Mouse (Mus musculus): ENCODE measurements at regions not wholly inside any gene's neighbourhood (a gene's known extent, or its start where the extent isn't known, plus 50 kb on each side); places are given as distances from the start of the nearest gene placed in this dataset.

DNA sequence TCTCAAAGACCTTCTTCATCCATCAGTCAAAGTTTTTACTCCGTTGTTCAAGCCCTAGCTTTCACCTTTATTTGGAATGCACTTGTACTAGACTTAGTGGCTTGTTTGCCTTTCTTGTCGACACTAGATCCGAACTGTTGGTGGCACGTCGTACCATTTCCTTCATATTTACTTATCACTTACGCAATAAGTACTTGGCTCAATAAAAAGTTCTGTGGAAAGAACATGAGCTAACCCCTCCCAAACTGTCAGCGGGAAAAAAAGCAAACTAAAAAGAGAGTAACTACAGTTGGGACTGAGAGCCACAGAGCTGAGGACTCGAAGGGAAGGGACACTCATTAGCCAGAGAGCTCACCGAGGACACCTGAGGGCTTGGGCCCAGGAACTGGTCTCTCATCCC lies 202.8 kb downstream of the Gm19410 start:
- Histone ChIP-seq H3K9ac (no peak overlapping the region), H3K27me3 (no peaks in the 10 kb centered on the region), H3K27ac (no peak overlapping the region), H3K36me3 (no peaks in the 10 kb centered on the region), H3K4me2 (replicated peaks) (no peak overlapping the region), H3K4me3 (no peak overlapping the region), H3K4me1 (0 out of 2 replicates have a peak, but pooled peaks cover 3% of the 10 kb centered on the region), H3K9me3 (no peaks in the 10 kb centered on the region)
- ATAC-seq (ENCODE audit: insufficient number of reproducible peaks, insufficient read depth, low FRiP score, low TSS enrichment), result no peak
- 86% methylated on average over 9 of the region's 9 CpGs for WGBS

DNA sequence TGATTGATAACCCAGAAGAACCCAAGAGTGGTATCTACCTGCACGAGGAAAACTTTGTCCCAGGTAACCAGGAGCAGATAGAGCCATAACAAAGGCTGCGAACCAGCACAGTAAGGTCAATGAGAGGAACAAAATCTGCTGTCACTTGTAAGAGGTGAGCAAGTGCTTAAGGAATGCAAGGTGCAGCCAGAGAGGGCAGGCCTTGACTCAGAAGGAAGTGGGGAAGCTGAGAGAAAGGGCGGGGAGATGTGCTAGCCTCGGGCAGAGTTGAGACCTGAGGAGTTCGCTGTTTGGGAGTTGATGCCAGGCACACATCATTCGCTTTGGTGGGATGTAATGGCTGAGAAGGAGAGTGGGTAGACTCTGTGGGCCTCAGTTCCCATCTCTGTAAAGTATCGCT lies 205.5 kb downstream of the Gm19410 start:
- WGBS, result 81% methylated on average over 7 of the region's 7 CpGs
- Histone ChIP-seq H3K27ac (no peak overlapping the region), H3K9ac (no peak overlapping the region), H3K9me3 (no peaks in the 10 kb centered on the region), H3K4me1 (no peaks in the 10 kb centered on the region), H3K27me3 (no peaks in the 10 kb centered on the region), H3K36me3 (no peaks in the 10 kb centered on the region), H3K4me2 (replicated peaks) (no peak overlapping the region), H3K4me3 (no peak overlapping the region)
- ATAC-seq (ENCODE audit: insufficient number of reproducible peaks, insufficient read depth, low FRiP score, low TSS enrichment), result no peak

DNA sequence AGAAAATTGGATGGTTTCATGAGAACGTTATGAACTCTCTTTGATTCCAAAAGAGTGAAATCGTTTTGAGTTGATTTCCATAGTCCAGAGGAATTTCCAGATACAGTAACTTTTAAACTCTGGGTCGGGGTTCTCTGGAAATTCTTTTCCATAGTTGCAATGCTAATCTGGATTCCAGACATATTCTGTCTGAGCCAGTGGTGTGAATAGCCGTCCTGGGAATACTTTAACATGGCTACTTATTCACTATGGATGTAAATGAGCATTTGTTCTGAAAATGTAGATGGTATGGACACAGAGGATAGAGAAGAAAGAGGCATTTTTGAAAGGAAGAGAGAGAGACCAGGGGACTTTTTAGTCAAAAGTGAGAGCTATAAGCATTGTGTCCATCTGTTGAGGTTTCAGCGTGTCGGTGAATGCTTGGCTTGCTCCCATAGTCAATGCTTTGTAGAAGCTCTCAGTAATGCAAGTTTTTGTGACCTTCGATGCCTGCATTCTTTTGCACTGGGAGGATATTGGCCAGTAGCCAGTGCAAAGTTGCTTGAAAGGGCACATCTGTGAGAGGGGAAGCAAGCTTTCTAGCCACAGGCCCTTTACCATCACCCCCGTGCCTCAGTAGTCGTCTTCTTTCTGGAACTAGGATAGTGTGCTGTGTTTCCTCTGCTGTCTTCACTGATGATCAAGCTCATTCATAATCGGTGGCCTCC lies 208.9 kb downstream of the Gm19410 start:
- no peak overlapping the region for H3K4me3 ChIP-seq
- H3K4me1 ChIP-seq, result no peaks in the 10 kb centered on the region
- H3K9me3 ChIP-seq, result no peaks in the 10 kb centered on the region
- no peaks in the 10 kb centered on the region for H3K27me3 ChIP-seq
- H3K4me2 ChIP-seq (replicated peaks), result no peak overlapping the region
- H3K9ac ChIP-seq, result no peak overlapping the region
- 75% methylated on average over 10 of the region's 10 CpGs for WGBS
- no peak for ATAC-seq (ENCODE audit: insufficient number of reproducible peaks, insufficient read depth, low FRiP score, low TSS enrichment)
- no peak overlapping the region for H3K27ac ChIP-seq
- H3K36me3 ChIP-seq, result no peaks in the 10 kb centered on the region

DNA sequence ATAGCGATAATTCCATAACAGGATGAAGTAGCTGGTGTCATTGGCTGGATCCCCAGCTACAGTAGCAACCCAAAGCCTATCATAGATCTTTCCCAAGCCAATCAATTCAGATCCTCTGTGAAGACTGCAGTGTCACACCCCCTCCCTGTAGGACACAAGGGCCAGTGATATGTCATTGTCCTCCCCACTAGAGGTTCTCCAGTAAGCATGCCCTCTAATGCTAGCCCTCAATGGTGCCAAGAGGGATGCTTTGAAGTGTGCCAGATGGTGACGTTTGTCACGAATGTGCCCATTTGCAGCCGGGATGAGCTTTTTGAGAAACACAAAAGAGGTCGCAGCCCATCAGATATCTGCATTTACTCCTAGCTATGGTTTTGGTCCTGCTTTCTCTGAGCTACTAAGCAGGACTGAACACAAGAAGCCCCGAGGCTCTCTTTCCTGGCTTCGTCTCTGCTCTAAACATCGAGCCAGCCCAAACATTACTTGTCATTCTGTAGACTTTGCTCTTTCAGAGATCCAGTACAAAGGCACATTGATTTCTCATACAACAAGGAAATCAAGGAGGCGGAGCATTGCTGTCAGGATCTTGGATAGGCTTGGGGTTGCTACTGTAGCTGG lies 214.2 kb downstream of the Gm19410 start:
- H3K36me3 ChIP-seq, result no peaks in the 10 kb centered on the region
- WGBS, result 78% methylated on average over 9 of the region's 9 CpGs
- ATAC-seq (ENCODE audit: insufficient number of reproducible peaks, insufficient read depth, low FRiP score, low TSS enrichment), result no peak

DNA sequence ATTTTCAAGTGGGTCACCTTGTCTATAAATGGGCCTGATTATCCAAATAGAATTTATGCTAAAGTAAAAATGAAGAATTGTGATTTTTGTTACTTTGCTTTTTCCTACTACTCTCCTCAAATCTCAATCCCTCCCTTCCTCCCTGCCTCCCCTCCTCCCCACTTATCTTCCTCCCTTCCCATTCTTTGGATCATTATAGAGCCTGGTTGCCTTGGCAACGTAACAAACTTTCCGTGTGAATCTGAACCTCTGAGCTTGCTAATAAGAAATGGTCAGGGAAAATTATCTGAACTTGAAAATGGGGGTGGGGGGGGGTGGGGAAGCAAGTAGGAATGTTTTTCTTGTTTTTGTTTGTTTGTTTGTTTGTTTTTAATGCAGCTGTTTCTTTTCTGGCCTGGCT lies 217.5 kb downstream of the Gm19410 start:
- Histone ChIP-seq H3K4me2 (replicated peaks) (no peak overlapping the region), H3K27me3 (no peaks in the 10 kb centered on the region), H3K9ac (no peak overlapping the region), H3K27ac (no peak overlapping the region), H3K4me1 (no peaks in the 10 kb centered on the region), H3K9me3 (no peaks in the 10 kb centered on the region), H3K4me3 (no peak overlapping the region), H3K36me3 (no peaks in the 10 kb centered on the region)
- 69% methylated on average over 2 of the region's 2 CpGs for WGBS
- ATAC-seq (ENCODE audit: insufficient number of reproducible peaks, insufficient read depth, low FRiP score, low TSS enrichment), result no peak

More for the DNA sequence above, 214.2 kb downstream of the Gm19410 start:
- H3K4me3 ChIP-seq, result no peak overlapping the region
- H3K9me3 ChIP-seq, result no peaks in the 10 kb centered on the region
- no peaks in the 10 kb centered on the region for H3K27me3 ChIP-seq
- H3K9ac ChIP-seq, result no peak overlapping the region
- H3K27ac ChIP-seq, result no peak overlapping the region
- H3K4me1 ChIP-seq, result no peaks in the 10 kb centered on the region
- no peak overlapping the region for H3K4me2 ChIP-seq (replicated peaks)

DNA sequence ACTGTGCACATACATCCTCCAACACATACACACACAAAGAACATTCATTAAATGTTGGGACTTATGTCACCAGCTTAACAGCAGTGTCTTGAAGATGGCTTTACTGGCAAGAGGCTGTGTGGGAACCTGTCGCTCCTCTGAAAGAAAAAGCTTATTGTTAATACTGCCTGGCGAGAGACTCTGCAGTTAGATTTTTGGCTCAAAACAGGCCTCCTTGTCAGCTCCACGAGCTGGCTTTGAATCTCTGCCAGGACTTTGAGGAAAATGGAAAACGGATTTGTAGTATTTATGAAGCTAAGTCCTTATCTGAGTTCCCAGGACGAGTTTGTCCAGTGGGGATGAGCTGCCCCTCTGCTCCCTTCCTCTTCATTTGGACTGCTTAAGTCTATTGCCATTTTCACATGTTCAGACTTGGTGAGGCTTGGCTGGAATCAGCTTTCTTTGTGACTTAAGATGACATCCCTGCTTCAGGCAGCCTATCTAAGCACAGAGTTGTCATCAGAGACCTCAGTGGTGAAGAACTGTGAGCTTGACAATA lies 219.6 kb downstream of the Gm19410 start:
- WGBS, result 55% methylated on average over 5 of the region's 5 CpGs
- H3K4me1 ChIP-seq, result no peaks in the 10 kb centered on the region
- no peak overlapping the region for H3K27ac ChIP-seq
- no peak for ATAC-seq (ENCODE audit: insufficient number of reproducible peaks, insufficient read depth, low FRiP score, low TSS enrichment)
- no peaks in the 10 kb centered on the region for H3K36me3 ChIP-seq
- H3K4me2 ChIP-seq (replicated peaks), result no peak overlapping the region
- no peaks in the 10 kb centered on the region for H3K27me3 ChIP-seq
- H3K9me3 ChIP-seq, result no peaks in the 10 kb centered on the region
- H3K9ac ChIP-seq, result no peak overlapping the region
- no peak overlapping the region for H3K4me3 ChIP-seq

DNA sequence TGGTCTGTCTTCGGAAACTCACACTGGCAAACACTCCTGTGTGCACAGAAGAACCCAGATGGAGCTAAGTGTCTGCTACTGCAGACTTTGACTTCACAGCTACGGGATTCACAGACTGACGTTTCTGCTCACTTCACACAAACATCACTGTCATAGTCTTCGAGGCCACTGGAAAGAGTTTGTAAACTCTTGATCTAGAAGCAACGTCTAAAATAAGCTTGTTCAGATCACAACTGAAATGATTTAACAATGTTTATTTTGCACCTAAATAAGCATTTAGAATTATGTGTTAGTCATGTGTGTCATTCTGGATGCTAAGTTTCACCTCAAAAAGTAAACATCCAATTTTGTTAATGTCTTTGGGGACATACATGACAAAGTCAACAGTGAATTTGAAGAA lies 221.7 kb downstream of the Gm19410 start:
- H3K36me3 ChIP-seq, result no peaks in the 10 kb centered on the region
- H3K9me3 ChIP-seq, result no peaks in the 10 kb centered on the region
- no peak overlapping the region for H3K4me2 ChIP-seq (replicated peaks)
- 75% methylated on average over 5 of the region's 5 CpGs for WGBS
- no peak overlapping the region for H3K27ac ChIP-seq
- no peak for ATAC-seq (ENCODE audit: insufficient number of reproducible peaks, insufficient read depth, low FRiP score, low TSS enrichment)
- no peak overlapping the region for H3K4me3 ChIP-seq
- no peaks in the 10 kb centered on the region for H3K4me1 ChIP-seq
- no peak overlapping the region for H3K9ac ChIP-seq
- no peaks in the 10 kb centered on the region for H3K27me3 ChIP-seq

DNA sequence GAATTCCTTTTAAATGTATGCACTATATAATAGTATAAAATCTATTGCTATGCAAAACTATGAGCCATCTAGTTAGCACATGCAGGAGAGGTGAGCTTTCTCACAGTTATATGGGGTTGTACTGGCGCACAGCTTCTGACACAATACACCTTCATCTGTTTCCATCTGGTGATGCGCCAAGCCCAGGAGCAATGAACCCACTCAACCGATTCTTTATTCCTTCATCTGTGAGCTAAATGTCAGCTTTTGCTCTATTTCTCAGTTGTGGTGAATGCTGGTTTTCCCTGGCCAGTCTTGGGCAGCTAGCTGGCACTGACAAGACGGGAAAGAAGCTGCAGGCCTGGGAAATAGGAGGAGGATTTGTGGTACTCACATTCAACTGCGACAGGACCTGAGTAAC lies 225.4 kb downstream of the Gm19410 start:
- Histone ChIP-seq H3K27ac (no peak overlapping the region), H3K4me3 (no peak overlapping the region), H3K36me3 (no peaks in the 10 kb centered on the region), H3K9ac (no peak overlapping the region), H3K4me2 (replicated peaks) (no peak overlapping the region), H3K27me3 (no peaks in the 10 kb centered on the region), H3K9me3 (no peaks in the 10 kb centered on the region), H3K4me1 (no peaks in the 10 kb centered on the region)
- no peak for ATAC-seq (ENCODE audit: insufficient number of reproducible peaks, insufficient read depth, low FRiP score, low TSS enrichment)
- 87% methylated on average over 5 of the region's 5 CpGs for whole genome bisulfite sequencing

DNA sequence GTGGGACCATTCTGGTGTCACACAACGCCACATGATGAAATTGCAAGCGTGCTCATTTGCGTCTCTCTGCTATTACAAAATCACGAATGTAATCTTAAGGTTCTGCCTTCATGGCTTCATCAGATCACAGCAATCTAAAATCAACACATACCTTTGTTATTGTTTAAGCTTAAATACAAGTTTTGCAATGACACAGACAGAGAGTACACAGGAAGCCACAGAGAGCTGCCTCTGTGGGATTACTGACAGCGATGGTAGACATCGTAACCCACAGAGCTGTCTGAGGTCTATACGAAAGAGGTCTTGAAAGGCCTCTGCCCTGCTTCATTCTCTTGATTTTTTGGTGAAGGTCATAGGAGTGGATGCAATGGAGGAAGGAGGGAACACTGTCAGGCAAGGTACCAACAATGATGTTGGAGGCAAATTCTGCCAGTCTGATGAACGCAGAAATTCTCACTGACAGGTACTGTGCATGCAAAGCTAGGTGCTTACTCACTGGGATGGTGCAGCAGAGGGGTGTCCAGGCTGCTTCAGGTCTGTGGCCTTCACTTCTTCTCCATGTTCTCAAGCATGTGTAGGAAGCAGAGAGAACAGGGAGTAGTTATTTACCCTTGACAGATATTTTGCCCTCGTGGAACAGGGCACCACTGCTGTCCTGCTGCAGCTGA lies 226.5 kb downstream of the Gm19410 start:
- Histone ChIP-seq H3K9me3 (no peaks in the 10 kb centered on the region), H3K36me3 (no peaks in the 10 kb centered on the region), H3K4me2 (replicated peaks) (no peak overlapping the region), H3K27me3 (no peaks in the 10 kb centered on the region), H3K9ac (no peak overlapping the region), H3K27ac (no peak overlapping the region), H3K4me3 (no peak overlapping the region), H3K4me1 (no peaks in the 10 kb centered on the region)
- ATAC-seq (ENCODE audit: insufficient number of reproducible peaks, insufficient read depth, low FRiP score, low TSS enrichment), result no peak
- 85% methylated on average over 9 of the region's 9 CpGs for WGBS

DNA sequence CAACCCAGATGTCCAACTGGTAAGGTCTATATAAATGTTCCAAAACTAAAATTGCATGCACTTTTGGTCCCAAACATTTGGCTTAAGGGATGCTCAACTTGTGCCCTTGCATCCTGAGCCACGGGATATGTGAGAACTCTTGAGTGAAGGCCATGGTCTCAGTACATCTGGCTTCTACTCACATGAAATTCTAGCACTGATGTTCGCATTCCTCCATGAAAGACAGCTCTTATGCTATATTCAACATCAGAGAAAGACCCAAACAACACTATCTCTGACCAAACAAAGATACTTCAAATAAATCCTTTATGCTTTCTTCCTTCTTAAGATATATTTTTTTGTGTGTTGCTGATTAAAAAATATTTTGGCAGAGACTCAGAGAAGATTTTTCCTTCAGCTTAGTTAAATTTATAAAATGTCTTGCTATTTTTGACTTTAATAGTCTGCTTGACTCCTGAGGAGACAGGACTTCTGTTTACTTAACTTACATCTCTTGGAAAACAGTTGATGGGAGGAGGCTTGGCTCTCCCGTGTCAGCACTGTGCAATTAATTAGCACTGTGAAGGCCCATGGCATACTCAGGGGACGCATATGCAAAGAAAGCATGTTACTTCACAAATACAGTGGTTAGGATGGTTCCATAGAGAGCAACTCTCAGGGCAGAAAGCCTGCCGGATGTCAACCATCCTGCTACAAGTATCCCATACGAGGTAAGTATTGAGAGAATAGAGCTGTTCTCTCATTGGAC lies 230.9 kb downstream of the Gm19410 start:
- Histone ChIP-seq H3K4me2 (replicated peaks) (no peak overlapping the region), H3K9ac (no peak overlapping the region), H3K27ac (no peak overlapping the region), H3K9me3 (no peaks in the 10 kb centered on the region), H3K36me3 (no peaks in the 10 kb centered on the region), H3K27me3 (no peaks in the 10 kb centered on the region), H3K4me3 (no peak overlapping the region), H3K4me1 (no peaks in the 10 kb centered on the region)
- ATAC-seq (ENCODE audit: insufficient number of reproducible peaks, insufficient read depth, low FRiP score, low TSS enrichment), result no peak
- WGBS, result 66% methylated on average over 6 of the region's 6 CpGs

DNA sequence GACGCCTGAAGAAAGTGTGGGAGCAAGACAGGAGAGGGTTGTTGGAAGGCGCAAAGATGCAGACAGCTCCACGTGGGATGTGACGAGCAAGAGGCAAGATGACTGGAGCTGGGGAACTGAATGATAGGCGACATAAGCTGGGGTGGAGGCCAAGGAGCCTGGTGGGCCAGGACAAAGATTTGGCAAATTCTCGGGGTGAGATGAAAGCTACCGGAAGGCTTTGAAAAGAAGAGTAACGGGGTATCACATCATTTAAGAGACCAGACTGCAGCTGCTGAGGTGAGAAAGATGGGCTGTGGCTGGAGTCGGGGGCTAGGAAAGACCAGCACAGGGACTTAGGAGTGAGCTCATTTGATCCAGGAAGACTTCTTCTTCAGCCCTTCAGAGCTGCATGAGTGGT lies 234.0 kb downstream of the Gm19410 start:
- WGBS, result 90% methylated on average over 9 of the region's 9 CpGs
- Histone ChIP-seq H3K27ac (no peak overlapping the region), H3K4me1 (no peaks in the 10 kb centered on the region), H3K27me3 (no peaks in the 10 kb centered on the region), H3K4me2 (replicated peaks) (no peak overlapping the region), H3K36me3 (no peaks in the 10 kb centered on the region), H3K9ac (no peak overlapping the region), H3K4me3 (no peak overlapping the region), H3K9me3 (no peaks in the 10 kb centered on the region)
- no peak for ATAC-seq (ENCODE audit: insufficient number of reproducible peaks, insufficient read depth, low FRiP score, low TSS enrichment)

Measured in embryonic facial prominence, embryonic 12.5 days (tissue).